Mouse (Mus musculus): ENCODE results near the gene Morf4l1. TPM values are rescaled to one million over a fixed set of nuclear protein-coding genes. Genes with fewer than 3 reads are reported as not detected.
A peak's percentile ranks its signal among the peaks of the same experiment; 100 is the strongest.
"Not testable (repeated sequence)": the region's sequence is repeated elsewhere in the genome, so short reads cannot be mapped to it uniquely, and the experiment has no call there.

Gene Morf4l1
- total RNA-seq, 2 experiments from 2014 or later: 412 to 425 TPM

- no peak for DNase-seq (ENCODE audit: low spot score in 2 of 2)
- intact Hi-C loops (cut with DNase I): no loop called here
Measured at GRCm38 (mm10) chr9:90070174-90070573, 44.4 kb downstream of the Morf4l1 start.

DNA sequence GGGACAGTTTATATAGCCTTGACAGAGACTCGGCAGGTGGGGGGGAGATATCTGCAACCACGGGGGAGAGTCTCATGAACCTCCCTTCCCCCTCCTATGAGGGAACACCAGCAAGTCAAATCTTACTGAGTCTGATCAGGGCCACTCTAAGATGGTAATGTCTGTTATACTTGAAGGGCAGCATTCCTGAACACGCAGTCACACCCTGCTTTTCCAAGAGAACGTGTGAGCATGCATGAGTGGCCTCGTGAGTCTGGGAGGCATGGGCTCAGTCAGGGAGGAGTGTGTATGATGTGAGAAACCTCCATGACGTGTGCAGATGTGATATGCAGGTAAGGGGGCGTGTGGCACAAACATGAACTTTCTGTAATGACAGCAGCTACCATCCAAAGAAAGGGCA, 45.1 kb downstream of the Morf4l1 start:
- DNase-seq (ENCODE audit: low spot score in 2 of 2): no peak
- intact Hi-C loops (cut with DNase I): no loop called here

GRCm38 (mm10) chr9:90068786-90069185, 45.8 kb downstream of the Morf4l1 start:
- intact Hi-C loops (cut with DNase I): no loop called here
- no peak for DNase-seq (ENCODE audit: low spot score in 2 of 2)

GRCm38 (mm10) chr9:90067341-90067740, 47.2 kb downstream of the Morf4l1 start:
- no peak for DNase-seq (ENCODE audit: low spot score in 2 of 2)
- intact Hi-C loops (cut with DNase I): no loop called here

DNA sequence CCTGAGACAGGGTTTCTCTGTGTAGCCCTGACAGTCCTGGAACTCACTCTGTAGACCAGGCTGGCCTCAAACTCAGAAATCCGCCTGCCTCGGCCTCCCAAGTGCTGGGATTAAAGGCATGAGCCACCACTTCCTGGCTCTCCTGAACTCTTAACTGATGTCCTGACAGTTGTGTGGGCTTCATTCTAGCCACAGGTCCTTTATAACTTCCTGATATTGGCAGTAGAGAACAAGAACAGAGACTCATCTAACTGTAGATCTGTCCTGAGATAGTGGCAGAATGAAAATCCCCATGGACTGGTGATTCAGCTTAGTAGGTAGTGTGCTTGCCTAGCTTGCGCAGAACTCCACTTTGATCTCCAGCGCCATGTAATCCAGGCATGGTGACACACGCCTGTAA, 53.6 kb downstream of the Morf4l1 start:
- DNase-seq (ENCODE audit: low spot score in 2 of 2); intact Hi-C loops (cut with DNase I): not testable (repeated sequence)

DNA sequence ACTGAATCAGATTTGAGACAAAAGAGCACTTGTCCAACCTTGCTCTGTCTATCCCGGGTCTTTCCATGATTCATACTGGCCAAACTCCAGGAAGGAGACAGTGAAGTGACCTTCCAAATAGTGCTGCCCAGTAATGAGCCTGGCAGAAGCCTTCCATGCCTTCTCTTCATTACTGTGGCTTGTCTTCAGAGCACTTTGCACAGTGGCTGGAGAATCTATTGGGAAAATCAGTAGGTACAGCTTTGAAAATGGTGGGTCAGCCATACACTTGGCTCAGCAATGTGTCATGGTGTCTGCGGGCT, 54.0 kb downstream of the Morf4l1 start:
- no peak for DNase-seq (ENCODE audit: low spot score in 2 of 2)
- intact Hi-C loops (cut with DNase I): no loop called here

GRCm38 (mm10) chr9:90059828-90060573, 54.6 kb downstream of the Morf4l1 start:
- DNase-seq (ENCODE audit: low spot score in 2 of 2): no peak
- intact Hi-C loops (cut with DNase I): no loop called here

- intact Hi-C loops (cut with DNase I): no loop called here
- DNase-seq (ENCODE audit: low spot score in 2 of 2): no peak
Measured at GRCm38 (mm10) chr9:90056716-90057115, 57.9 kb downstream of the Morf4l1 start.

GRCm38 (mm10) chr9:90055911-90056310, 58.7 kb downstream of the Morf4l1 start:
- no peak for DNase-seq (ENCODE audit: low spot score in 2 of 2)
- intact Hi-C loops (cut with DNase I): no loop called here

- intact Hi-C loops (cut with DNase I): no loop called here
- DNase-seq (ENCODE audit: low spot score in 2 of 2): no peak
Measured at GRCm38 (mm10) chr9:90055409-90055808, 59.2 kb downstream of the Morf4l1 start.

GRCm38 (mm10) chr9:90054371-90055145, 60.0 kb downstream of the Morf4l1 start:
- intact Hi-C loops (cut with DNase I): no loop called here
- DNase-seq (ENCODE audit: low spot score in 2 of 2): peak; percentile 10 to 17

DNA sequence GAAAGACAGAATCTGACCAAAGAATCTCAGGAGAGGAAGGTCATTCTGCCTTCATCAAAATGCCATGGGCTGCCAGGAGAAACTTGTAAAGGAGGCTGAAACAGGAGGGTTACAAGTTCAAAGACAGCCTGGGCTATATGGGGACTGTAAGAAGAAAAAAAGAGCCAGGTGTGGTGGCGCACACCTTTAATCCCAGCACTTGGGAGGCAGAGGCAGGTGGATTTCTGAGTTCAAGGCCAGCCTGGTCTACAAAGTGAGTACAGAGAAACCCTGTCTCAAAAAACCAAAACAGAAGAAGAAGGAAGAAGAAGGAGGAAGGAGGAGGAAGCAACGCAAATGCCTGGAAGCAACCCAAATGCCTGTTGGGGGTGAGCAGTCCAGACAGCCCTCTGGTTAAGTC, 60.7 kb downstream of the Morf4l1 start, which contains the start of gene Ctsh:
TSS of gene Ctsh (plus strand) at position 301 of the 400 bp plus-strand sequence.
- intact Hi-C loops (cut with DNase I): no loop called here
- DNase-seq (ENCODE audit: low spot score in 2 of 2): no peak

DNA sequence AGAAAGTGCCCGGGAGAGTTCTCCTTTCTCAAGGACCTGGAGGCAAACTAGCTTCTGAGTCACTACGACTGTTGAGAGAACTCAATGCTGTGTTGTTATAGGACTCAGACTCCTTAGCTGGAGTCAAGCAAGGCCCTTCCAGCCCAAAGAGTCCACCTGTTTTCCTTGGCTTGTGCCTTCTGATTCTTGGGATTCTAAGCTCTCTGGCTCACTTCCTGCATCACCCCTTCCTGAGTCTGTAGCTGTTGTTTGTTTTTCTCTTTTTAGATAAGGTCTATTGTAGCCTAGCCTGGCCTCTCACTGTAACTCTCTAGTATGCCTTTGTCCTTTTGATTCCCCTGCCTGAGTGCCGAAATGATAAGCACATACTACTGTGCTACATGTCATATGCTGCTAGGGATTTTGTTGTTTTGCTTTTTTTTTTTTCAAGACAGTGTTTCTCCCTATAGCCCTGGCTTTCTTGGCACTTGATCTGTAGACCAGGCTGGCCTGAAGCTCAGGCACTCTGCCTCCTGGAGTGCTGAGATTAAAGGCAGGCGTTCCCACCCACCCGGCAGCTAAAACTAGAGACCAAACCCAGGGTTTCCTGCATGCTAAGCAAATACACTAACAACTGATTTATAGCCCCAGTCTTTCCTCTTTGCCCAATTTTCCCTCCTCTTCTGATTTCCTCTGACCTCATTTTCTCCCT, 66.5 kb downstream of the Morf4l1 start:
- DNase-seq (ENCODE audit: low spot score in 2 of 2): no peak

GRCm38 (mm10) chr9:90045191-90045590, 69.4 kb downstream of the Morf4l1 start:
- DNase-seq (ENCODE audit: low spot score in 2 of 2): no peak
- intact Hi-C loops (cut with DNase I): no loop called here

More for the DNA sequence above, 66.5 kb downstream of the Morf4l1 start:
- intact Hi-C loops (cut with DNase I): no loop called here

GRCm38 (mm10) chr9:90042906-90043305, 71.7 kb downstream of the Morf4l1 start:
- intact Hi-C loops (cut with DNase I); DNase-seq (ENCODE audit: low spot score in 2 of 2): not testable (repeated sequence)

Other genes with a start within 250 kb of the Morf4l1 start
- 100 to 1,000 TPM; 240 to 255 TPM for gene Rasgrf1, start 204.9 kb downstream of the Morf4l1 start, total RNA-seq (2021)
- gene Ctsh, start 60.6 kb downstream of the Morf4l1 start, total RNA-seq (2021): 10 to 100 TPM; 13.1 to 17.8 TPM
- gene Adamts7, start 48.3 kb upstream of the Morf4l1 start, total RNA-seq (2021): under 1 TPM; 0.30 to 0.43 TPM
- gene Tbc1d2b, start 156.0 kb upstream of the Morf4l1 start, total RNA-seq (2021): 10 to 100 TPM in 1 of 2 experiments, 1 to 10 TPM in 1; 9.9 to 13.5 TPM

Measured in left cerebral cortex, postnatal 36 days (tissue).